Mouse (Mus musculus) brain, embryonic 14.5 days (tissue): Measurements from ENCODE around the gene Mrpl38.

Experiments
- CTCF ChIP-seq: fragments of 200-500 bp; IDR thresholded peaks from 2 replicates; pipeline ENCODE4 v1.5.1; 2012; ENCODE audit warnings: inconsistent platforms, mild to moderate bottlenecking, moderate library complexity, borderline replicate concordance; ENCODE audit not compliant: insufficient read depth, insufficient read length; ENCODE audit errors: extremely low read depth
- POLR2A ChIP-seq: fragments of 200-500 bp; IDR thresholded peaks from 2 replicates; pipeline ENCODE4 v1.6.1; 2012; ENCODE audit warnings: mild to moderate bottlenecking, inconsistent platforms, borderline replicate concordance; ENCODE audit not compliant: poor library complexity, insufficient read depth, insufficient read length, severe bottlenecking; ENCODE audit errors: extremely low read depth

DNA sequence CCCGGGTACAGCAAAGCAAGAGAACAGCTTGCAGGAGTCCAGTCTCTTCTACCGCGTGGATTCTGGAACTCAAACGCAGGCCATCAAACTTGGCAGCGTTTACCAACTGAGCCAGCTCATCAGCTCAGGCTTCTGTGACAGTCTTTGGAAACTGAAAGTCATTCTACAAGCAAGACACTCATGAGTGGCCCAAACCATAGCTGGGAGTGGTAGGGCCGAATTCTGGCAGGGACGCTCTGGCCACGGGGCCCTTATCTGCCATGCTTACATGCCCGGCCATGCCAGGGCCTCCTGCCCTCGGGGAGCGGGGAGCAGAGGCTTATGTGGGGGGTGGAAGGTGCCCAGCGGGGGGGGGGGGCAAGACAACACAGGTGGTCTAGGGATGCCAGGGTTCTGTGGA, 35.1 kb downstream of the Mrpl38 start:
- no peak for TF ChIP-seq POLR2A
- no peak for TF ChIP-seq CTCF
